Mouse (Mus musculus) testis, postnatal 10 days (tissue): ENCODE data around the gene Ilkap.
A peak's percentile ranks its signal among the peaks of the same experiment; 100 is the strongest.

Source experiments
- DNase-seq: peaks from one replicate; pipeline ENCODE4 v3.0.0; 2021; ENCODE audit warnings: low spot score

The Ilkap gene

GRCm38 (mm10) chr1:91413898-91414594 is 15.4 kb upstream of the Ilkap start, which contains the start of gene Hes6:
Gene Hes6, minus strand, starts transcription at chr1:91414038.
- peak; percentile 86 for DNase-seq

GRCm38 (mm10) chr1:91413536-91413897 is 14.9 kb upstream of the Ilkap start:
- no peak for DNase-seq

GRCm38 (mm10) chr1:91413030-91413506 is 14.5 kb upstream of the Ilkap start:
- DNase-seq = peak; percentile 91

- DNase-seq = peak; percentile 68
Measured at GRCm38 (mm10) chr1:91412286-91413029, 13.8 kb upstream of the Ilkap start.

GRCm38 (mm10) chr1:91411631-91412285 is 13.1 kb upstream of the Ilkap start:
- peak; percentile 60 for DNase-seq

- DNase-seq = no peak
Measured at GRCm38 (mm10) chr1:91407819-91408218, 9.2 kb upstream of the Ilkap start.

- no peak for DNase-seq
Measured at GRCm38 (mm10) chr1:91405406-91406169, 7.0 kb upstream of the Ilkap start.

- no peak for DNase-seq
Measured at GRCm38 (mm10) chr1:91404976-91405375, 6.4 kb upstream of the Ilkap start.

GRCm38 (mm10) chr1:91397927-91398259 is 722 bp downstream of the Ilkap start:
- DNase-seq = no peak

- DNase-seq = no peak
Measured at GRCm38 (mm10) chr1:91390369-91390768, 8.2 kb downstream of the Ilkap start.

GRCm38 (mm10) chr1:91381091-91381471 is 17.5 kb downstream of the Ilkap start:
- no peak for DNase-seq

GRCm38 (mm10) chr1:91380453-91381090 is 18.0 kb downstream of the Ilkap start:
- DNase-seq = peak; percentile 90

- no peak for DNase-seq
Measured at GRCm38 (mm10) chr1:91373414-91373835, 25.2 kb downstream of the Ilkap start.

GRCm38 (mm10) chr1:91370055-91370454 is 28.6 kb downstream of the Ilkap start:
- DNase-seq = peak; percentile 71

GRCm38 (mm10) chr1:91369408-91369807 is 29.2 kb downstream of the Ilkap start:
- no peak for DNase-seq

GRCm38 (mm10) chr1:91367295-91367694 is 31.3 kb downstream of the Ilkap start:
- DNase-seq = no peak

GRCm38 (mm10) chr1:91366215-91367108 is 32.2 kb downstream of the Ilkap start, which contains the start of gene Erfe:
Gene Erfe, plus strand, starts transcription at chr1:91366430.
- DNase-seq = peak; percentile 85

GRCm38 (mm10) chr1:91365816-91366214 is 32.8 kb downstream of the Ilkap start:
- DNase-seq = no peak

GRCm38 (mm10) chr1:91364822-91365644 is 33.6 kb downstream of the Ilkap start:
- DNase-seq = no peak

GRCm38 (mm10) chr1:91362113-91362512 is 36.5 kb downstream of the Ilkap start:
- no peak for DNase-seq
